Mouse (Mus musculus) hindbrain, embryonic 15.5 days (tissue): Measurements from ENCODE around the gene Odaph. TPM values are rescaled to one million over a fixed set of nuclear protein-coding genes. Genes with fewer than 3 reads are reported as not detected.

ENCODE experiments used
- ATAC-seq: fragments of 200-750 bp; cut with Nextera tagmentation; 2 replicates; pipeline ENCODE4 v1.8.0; 2017; ENCODE audit warnings: low read depth, moderate number of reproducible peaks, moderate TSS enrichment; ENCODE audit not compliant: low FRiP score
- H3K27ac ChIP-seq: fragments of 300-500 bp; sonication (generic); replicated peaks from 2 replicates; pipeline ENCODE4 v1.5.1; 2015; ENCODE audit warnings: mild to moderate bottlenecking, inconsistent platforms
- H3K27me3 ChIP-seq: fragments of 300-500 bp; sonication (generic); 2 replicates; pipeline ENCODE4 v1.6.1; 2015; ENCODE audit warnings: control low read depth, inconsistent platforms
- H3K36me3 ChIP-seq: fragments of 300-500 bp; sonication (generic); 2 replicates; pipeline ENCODE4 v1.6.1; 2015; ENCODE audit warnings: control low read depth, inconsistent platforms
- H3K4me1 ChIP-seq: fragments of 300-500 bp; sonication (generic); replicated peaks from 2 replicates; pipeline ENCODE4 v1.6.1; 2015; ENCODE audit warnings: control low read depth, inconsistent platforms
- H3K4me2 ChIP-seq: fragments of 300-500 bp; sonication (generic); 2 replicates; pipeline ENCODE4 v1.6.1; 2015; ENCODE audit warnings: moderate library complexity, mild to moderate bottlenecking, inconsistent platforms
- H3K4me3 ChIP-seq: fragments of 300-500 bp; sonication (generic); 2 replicates; pipeline ENCODE4 v1.5.1; 2015; ENCODE audit warnings: mild to moderate bottlenecking, inconsistent platforms
- H3K9ac ChIP-seq: fragments of 300-500 bp; sonication (generic); 2 replicates; pipeline ENCODE4 v1.6.1; 2015; ENCODE audit warnings: inconsistent platforms
- H3K9me3 ChIP-seq: fragments of 300-500 bp; sonication (generic); 2 replicates; pipeline ENCODE4 v1.6.1; 2016; ENCODE audit warnings: control low read depth, inconsistent platforms
- WGBS: fragments of 180-500 bp; shearing (Covaris S2); methylation state at CpG from one replicate; pipeline ENCODE4 v1.1.7; 2015; 5-methylcytosine and 5-hydroxymethylcytosine counted together
- polyA plus RNA-seq: library from polyadenylated mRNA; unstranded; fragments of >200 nt; fragmentation: Nextera tagmentation; extraction: Ambion mirVana; gene quantifications from 2 replicates; pipeline ENCODE4 v1.2.1, GENCODE M21; 2015

Gene Odaph
- polyA plus RNA-seq, 1 experiment from 2014 or later, result 0.21 TPM

DNA sequence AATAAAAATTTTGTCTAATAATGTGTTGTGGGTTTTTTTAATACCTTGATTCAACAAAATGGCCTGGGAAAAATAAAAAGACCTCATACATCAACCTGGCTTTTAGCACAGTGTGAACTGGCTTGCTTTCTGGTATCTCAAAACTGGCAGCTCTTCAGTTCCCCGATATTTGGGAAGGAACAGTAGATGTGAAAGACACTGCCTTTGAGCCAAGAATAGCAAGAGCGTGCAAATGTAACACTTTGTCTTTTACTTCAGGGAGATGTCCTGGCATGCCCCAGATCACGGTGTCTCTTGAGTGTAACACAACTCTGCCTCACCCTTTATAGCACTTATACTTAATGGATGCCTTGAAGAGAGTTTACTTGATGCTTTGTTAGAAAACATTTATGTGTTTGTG is 15.2 kb upstream of the Odaph start:
- no peak for ATAC-seq
- Histone ChIP-seq H3K4me3 (no peak overlapping the region), H3K27me3 (no peaks in the 10 kb centered on the region), H3K27ac (no peak overlapping the region), H3K4me2 (no peak overlapping the region), H3K4me1 (no peaks in the 10 kb centered on the region), H3K36me3 (no peaks in the 10 kb centered on the region), H3K9me3 (no peaks in the 10 kb centered on the region), H3K9ac (no peak overlapping the region)
- WGBS, result 93% methylated on average over 3 of the region's 3 CpGs

- Histone ChIP-seq H3K36me3 (no peaks in the 10 kb centered on the region), H3K9ac (no peak overlapping the region), H3K27ac (no peak overlapping the region), H3K4me2 (no peak overlapping the region), H3K4me1 (no peaks in the 10 kb centered on the region), H3K27me3 (no peaks in the 10 kb centered on the region), H3K4me3 (no peak overlapping the region), H3K9me3 (no peaks in the 10 kb centered on the region)
- ATAC-seq, result no peak
- 94% methylated on average over 7 of the region's 7 CpGs for WGBS
Observed at GRCm38 (mm10) chr5:91974002-91974401, 13.3 kb upstream of the Odaph start.

DNA sequence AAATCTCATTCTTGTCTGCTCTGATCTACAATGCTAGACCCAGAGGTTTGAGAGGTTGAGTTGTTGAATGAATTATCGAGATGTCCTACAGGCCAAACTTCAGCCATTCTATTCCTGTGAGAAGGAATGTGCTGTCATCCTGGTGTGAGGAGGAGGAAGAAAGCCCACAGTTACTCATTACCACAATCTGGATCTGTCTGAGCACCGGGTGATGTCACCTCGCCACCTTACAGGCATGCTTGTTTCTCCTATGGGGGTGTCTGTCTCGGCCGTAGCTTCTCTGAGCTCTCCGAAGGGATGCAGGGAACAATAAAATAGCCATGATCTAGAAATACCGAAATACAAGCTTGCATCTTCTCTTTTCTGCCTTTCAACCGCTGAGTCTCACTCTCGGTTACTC is 11.5 kb upstream of the Odaph start:
- H3K36me3 ChIP-seq, result no peaks in the 10 kb centered on the region
- H3K27me3 ChIP-seq, result no peaks in the 10 kb centered on the region

DNA sequence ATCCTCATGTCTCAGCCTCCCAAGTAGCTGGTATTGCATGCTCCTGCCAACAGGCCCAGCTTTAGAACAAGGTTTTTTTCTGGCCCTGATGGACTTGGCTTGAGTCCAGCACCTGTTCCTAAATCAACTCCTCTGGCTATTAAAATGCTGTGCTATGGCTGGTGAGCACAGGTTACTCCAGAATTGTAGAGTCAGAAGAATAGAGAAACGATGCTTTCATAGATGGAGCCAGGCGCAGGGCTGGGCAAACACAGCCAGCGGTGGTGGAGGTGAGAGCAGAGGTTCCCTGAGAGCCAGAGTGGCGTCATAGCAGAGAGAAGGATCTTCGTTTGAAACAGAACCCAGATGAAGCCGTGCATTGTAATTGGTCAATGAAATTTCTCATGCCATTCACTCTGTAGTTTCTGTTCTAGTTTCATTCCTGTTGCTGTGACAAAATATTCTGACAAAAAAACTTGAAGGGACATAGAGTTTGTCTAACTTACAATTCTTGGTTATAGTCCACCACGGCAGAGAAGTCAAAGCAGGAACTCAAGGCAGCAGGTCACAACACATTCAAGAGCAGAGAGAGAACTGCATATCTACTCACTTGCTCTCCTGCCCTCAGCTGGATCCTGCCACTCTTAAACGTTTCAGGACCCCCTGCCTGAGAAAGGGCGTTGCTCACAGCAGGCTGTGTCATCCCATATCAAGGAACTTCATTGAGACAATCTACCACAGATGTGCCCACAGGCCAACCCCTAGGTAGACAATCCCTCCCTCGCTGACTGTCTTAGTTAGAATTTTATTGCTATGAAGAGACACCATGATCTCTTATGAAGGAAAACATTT is 10.5 kb upstream of the Odaph start:
- Histone ChIP-seq H3K36me3 (no peaks in the 10 kb centered on the region), H3K9ac (no peak overlapping the region), H3K27ac (no peak overlapping the region), H3K4me3 (no peak overlapping the region), H3K27me3 (no peaks in the 10 kb centered on the region), H3K4me2 (no peak overlapping the region), H3K9me3 (no peaks in the 10 kb centered on the region), H3K4me1 (no peaks in the 10 kb centered on the region)
- 72% methylated on average over 10 of the region's 10 CpGs for WGBS
- no peak for ATAC-seq

More for the DNA sequence above, 11.5 kb upstream of the Odaph start:
- Histone ChIP-seq H3K4me3 (no peak overlapping the region), H3K27ac (no peak overlapping the region), H3K4me1 (no peaks in the 10 kb centered on the region), H3K4me2 (no peak overlapping the region), H3K9me3 (no peaks in the 10 kb centered on the region), H3K9ac (no peak overlapping the region)
- WGBS, result 97% methylated on average over 9 of the region's 9 CpGs
- ATAC-seq, result no peak

- no peak for ATAC-seq
- WGBS, result 91% methylated on average over 2 of the region's 2 CpGs
- no peak overlapping the region for H3K4me2 ChIP-seq
- no peaks in the 10 kb centered on the region for H3K4me1 ChIP-seq
- H3K36me3 ChIP-seq, result no peaks in the 10 kb centered on the region
- no peak overlapping the region for H3K9ac ChIP-seq
- H3K27ac ChIP-seq, result no peak overlapping the region
- no peaks in the 10 kb centered on the region for H3K27me3 ChIP-seq
- no peaks in the 10 kb centered on the region for H3K9me3 ChIP-seq
- no peak overlapping the region for H3K4me3 ChIP-seq
Observed at GRCm38 (mm10) chr5:91977397-91977770, 9.9 kb upstream of the Odaph start.

- H3K27me3 ChIP-seq, result no peaks in the 10 kb centered on the region
- no peak for ATAC-seq
- H3K27ac ChIP-seq, result no peak overlapping the region
- no peak overlapping the region for H3K4me3 ChIP-seq
- H3K36me3 ChIP-seq, result no peaks in the 10 kb centered on the region
- H3K9ac ChIP-seq, result no peak overlapping the region
- H3K4me1 ChIP-seq, result no peaks in the 10 kb centered on the region
- WGBS, result 91% methylated on average over 11 of the region's 11 CpGs
- no peak overlapping the region for H3K4me2 ChIP-seq
- H3K9me3 ChIP-seq, result no peaks in the 10 kb centered on the region
Observed at GRCm38 (mm10) chr5:91981176-91981840, 6.0 kb upstream of the Odaph start.

GRCm38 (mm10) chr5:91983490-91983889 is 3.8 kb upstream of the Odaph start:
- Histone ChIP-seq H3K4me1 (no peaks in the 10 kb centered on the region), H3K4me2 (no peak overlapping the region), H3K9ac (no peak overlapping the region), H3K4me3 (no peak overlapping the region), H3K27me3 (no peaks in the 10 kb centered on the region), H3K27ac (no peak overlapping the region), H3K36me3 (no peaks in the 10 kb centered on the region), H3K9me3 (no peaks in the 10 kb centered on the region)
- no peak for ATAC-seq
- WGBS, result 73% methylated on average over 2 of the region's 2 CpGs

GRCm38 (mm10) chr5:91985721-91986120 is 1.6 kb upstream of the Odaph start:
- 59% methylated on average over 2 of the region's 2 CpGs for WGBS
- no peak overlapping the region for H3K4me2 ChIP-seq
- H3K27me3 ChIP-seq, result no peaks in the 10 kb centered on the region
- no peak for ATAC-seq
- no peak overlapping the region for H3K27ac ChIP-seq
- no peaks in the 10 kb centered on the region for H3K36me3 ChIP-seq
- H3K9ac ChIP-seq, result no peak overlapping the region
- no peaks in the 10 kb centered on the region for H3K9me3 ChIP-seq
- H3K4me1 ChIP-seq, result no peaks in the 10 kb centered on the region; the same call in 1 of the 2 replicates
- H3K4me3 ChIP-seq, result no peak overlapping the region

- WGBS, result 93% methylated on average over 2 of the region's 2 CpGs
- no peak overlapping the region for H3K9ac ChIP-seq
- no peaks in the 10 kb centered on the region; the same call in 1 of the 2 replicates for H3K4me1 ChIP-seq
- no peaks in the 10 kb centered on the region for H3K9me3 ChIP-seq
- ATAC-seq, result no peak
- H3K27ac ChIP-seq, result no peak overlapping the region
- no peaks in the 10 kb centered on the region for H3K36me3 ChIP-seq
- H3K4me2 ChIP-seq, result no peak overlapping the region
- no peaks in the 10 kb centered on the region for H3K27me3 ChIP-seq
- H3K4me3 ChIP-seq, result no peak overlapping the region
Observed at GRCm38 (mm10) chr5:91987799-91988198, 524 bp downstream of the Odaph start.

DNA sequence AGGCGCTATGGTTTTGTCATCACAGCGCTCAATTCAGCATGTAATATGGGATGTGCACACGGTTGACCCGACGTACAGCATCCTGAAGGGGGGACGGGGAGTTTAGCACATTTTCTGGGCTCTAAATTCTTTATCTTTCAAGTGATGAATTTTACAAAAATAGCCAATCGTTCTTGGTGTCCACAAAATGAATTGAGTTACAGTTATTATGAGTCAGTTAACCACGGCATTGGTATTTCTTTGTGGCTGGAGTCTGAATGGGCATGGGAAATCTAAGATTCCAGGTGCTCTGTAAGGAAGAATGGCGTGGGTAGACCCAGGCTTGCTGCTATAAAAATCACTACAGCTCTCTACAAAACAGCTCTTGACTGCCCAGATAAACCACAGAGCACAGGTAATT is 2.0 kb downstream of the Odaph start:
- Histone ChIP-seq H3K9ac (no peak overlapping the region), H3K27ac (no peak overlapping the region), H3K27me3 (no peaks in the 10 kb centered on the region), H3K4me1 (no peaks in the 10 kb centered on the region; the same call in 1 of the 2 replicates), H3K4me3 (no peak overlapping the region), H3K4me2 (no peak overlapping the region), H3K9me3 (no peaks in the 10 kb centered on the region), H3K36me3 (no peaks in the 10 kb centered on the region)
- 75% methylated on average over 9 of the region's 9 CpGs for WGBS
- no peak for ATAC-seq

DNA sequence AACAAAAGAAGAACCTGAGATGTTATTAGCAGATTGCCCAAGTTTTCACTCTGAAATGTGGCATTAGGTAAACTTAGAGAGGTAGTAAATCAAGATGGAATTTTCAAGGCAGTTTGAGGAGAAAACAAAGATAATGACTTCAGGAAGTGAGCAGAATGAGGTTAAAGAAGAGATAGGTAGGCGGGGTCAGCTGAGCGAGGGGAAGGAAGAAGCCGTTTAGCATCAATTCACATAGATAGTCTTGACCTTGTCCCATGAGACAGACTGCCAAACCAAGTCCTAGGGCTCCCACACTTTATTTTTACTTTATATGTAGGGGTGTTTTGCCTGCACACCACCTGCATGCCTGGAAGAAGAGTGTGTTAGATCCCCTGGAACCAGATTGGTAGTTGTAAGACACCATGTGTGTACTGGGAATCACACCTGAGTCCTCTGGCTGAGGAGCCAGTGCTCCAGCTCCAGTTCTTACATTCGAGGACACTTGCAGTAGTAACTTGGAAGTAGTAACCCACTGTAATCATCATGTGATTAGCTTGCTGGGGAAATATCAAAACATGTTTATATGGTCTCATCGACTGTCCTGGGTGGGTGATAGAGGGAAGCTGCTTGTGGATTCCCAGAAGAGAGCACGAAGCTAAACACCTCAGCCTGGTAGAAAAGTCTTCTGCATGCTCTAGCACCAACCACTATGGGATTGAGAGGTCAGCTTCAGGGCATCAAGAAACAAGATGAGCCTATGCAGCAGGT is 4.1 kb downstream of the Odaph start:
- Histone ChIP-seq H3K9ac (no peak overlapping the region), H3K36me3 (no peaks in the 10 kb centered on the region), H3K4me2 (no peak overlapping the region), H3K4me3 (no peak overlapping the region), H3K27ac (no peak overlapping the region), H3K27me3 (no peaks in the 10 kb centered on the region), H3K4me1 (no peaks in the 10 kb centered on the region; the same call in 1 of the 2 replicates), H3K9me3 (no peaks in the 10 kb centered on the region)
- no peak for ATAC-seq
- WGBS, result 94% methylated on average over 6 of the region's 6 CpGs

- Histone ChIP-seq H3K9ac (no peak overlapping the region), H3K4me2 (no peak overlapping the region), H3K4me3 (no peak overlapping the region), H3K9me3 (no peaks in the 10 kb centered on the region), H3K27ac (no peak overlapping the region), H3K36me3 (no peaks in the 10 kb centered on the region), H3K27me3 (no peaks in the 10 kb centered on the region), H3K4me1 (no peaks in the 10 kb centered on the region; the same call in 1 of the 2 replicates)
- no peak for ATAC-seq
- 98% methylated on average over 2 of the region's 2 CpGs for WGBS
Observed at GRCm38 (mm10) chr5:91993061-91993460, 5.8 kb downstream of the Odaph start.
